Mouse (Mus musculus): ENCODE measurements around the gene Trim3.

DNA sequence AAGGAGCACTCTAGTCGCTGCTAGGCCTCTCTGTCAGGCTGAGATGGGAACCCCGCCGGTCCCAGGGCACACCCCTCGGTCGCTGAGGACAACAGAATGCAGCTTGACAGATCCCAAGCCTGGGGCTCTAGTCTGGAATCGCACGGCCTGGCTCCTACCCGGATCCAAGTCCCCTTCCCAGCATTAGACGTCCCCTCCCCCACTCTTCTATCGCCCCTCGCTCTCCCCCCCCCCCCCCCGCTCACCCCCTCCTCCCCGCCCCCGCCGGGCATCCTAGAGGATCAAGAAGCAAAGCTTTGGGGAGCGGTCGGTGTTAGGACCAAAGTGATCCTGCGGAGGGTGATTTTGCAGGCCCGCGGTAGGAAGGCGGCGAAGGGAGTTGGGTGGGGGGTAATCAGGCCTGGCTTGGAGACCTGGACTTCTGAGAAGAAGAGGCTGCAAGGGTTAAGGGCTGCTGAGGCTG lies 52.7 kb downstream of the Trim3 start:
- TF ChIP-seq TAL1 (IDR thresholded peaks at IDR 0.05; ENCODE audit: low read length), result no peak
- TF ChIP-seq GATA1 (IDR thresholded peaks at IDR 0.05; ENCODE audit: low read length), result no peak

Measured in erythroblast, embryonic 14.5 days (primary cell).